Mouse (Mus musculus): Measurements from ENCODE around the gene Pik3ip1.

The Pik3ip1 gene

DNA sequence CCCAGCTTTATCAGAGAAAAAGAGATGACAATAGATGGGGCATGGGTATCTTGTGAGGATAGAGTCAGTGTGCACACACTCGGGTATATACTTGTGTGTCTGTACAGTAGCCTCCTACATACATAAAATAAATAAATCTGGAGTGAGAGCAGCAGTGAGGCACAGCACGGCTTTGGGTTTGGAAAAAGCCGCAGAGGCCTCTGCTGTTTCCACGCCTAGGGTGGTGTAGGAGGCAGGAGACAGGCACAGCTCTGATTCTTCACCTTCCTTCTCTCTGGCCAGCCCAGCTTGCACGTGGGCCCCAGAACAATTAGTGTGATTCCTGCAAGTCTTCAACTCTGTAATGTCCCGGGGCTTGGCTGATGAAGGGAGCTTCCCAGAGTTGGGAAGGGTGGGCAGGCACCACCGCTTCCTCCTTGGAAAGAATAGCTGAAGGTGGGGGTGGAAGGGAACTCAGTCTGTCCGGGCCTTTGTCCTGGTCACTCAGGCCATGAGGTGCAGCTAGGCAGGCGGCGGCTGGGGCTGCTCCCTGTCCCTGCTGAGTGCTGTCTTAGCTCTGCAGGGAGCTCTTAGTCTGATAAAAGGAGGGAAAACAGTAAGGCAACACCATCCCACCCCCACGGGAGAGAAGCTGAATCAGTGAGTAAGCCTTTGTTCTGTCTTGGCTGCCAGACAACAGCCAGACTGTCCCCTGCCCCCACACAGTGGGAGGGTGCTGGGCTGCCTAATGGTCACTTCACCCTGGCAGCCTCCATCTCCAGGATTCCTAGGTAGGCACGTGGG is 7.2 kb downstream of the Pik3ip1 start:
- DNase-seq (ENCODE audit: low spot score in 2 of 2) = no peak

DNA sequence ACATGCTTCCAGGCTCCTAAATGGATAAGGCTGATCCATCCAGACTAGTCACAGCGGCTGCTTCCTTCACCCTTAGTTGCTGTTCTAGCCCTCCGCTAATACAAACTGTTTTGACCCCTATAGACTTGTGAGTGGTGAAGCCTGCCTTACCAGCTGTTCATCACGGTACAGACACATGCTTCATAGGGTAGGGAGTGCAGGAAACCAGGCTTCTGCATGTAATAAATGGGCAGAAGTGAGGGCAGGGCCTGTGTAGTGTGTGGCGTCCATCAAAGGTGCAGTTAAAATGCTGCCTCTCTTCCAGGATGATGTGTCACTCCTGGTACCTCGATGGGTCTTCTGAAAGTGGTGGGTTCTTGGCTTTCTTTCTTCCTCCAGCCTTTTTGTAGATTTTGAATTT is 7.8 kb downstream of the Pik3ip1 start:
- no peak for DNase-seq (ENCODE audit: low spot score in 2 of 2)

DNA sequence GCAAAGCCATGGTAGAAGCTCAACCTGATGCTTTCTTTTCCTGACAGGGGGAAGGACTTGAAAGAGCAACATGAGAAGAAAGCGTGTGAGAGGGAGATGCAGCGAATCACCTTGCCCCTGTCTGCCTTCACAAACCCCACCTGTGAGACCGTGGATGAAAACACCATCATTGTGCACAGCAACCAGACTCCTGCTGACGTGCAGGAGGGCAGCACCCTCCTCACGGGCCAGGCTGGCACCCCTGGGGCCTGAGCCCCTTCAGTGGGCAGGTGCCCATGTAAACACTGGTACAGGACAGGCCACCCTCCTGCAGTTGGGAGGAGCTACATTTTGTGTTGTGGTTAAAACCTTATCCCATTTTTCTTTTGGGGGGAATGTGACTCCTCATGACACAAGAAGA is 11.3 kb downstream of the Pik3ip1 start:
- DNase-seq (ENCODE audit: low spot score in 2 of 2) = no peak

DNA sequence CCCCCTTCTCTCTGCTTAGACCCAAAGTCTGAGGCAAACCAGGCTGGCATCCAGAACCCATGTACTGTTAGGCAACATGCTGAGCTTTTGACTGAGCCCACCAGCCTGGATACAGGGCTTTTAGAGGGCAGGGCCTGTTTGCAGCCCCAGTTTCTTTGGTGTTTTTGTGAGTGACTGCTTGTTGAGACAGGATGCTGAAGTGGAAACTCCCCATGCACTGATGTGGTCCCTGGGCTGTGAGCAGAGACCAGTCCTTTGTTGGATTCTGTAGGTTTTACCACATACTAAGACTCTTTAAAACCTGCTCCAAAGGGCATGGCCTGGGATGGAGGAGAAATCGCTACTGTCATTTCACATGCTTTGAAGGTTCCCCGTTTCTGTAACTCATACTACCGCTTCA is 14.7 kb downstream of the Pik3ip1 start:
- no peak for DNase-seq (ENCODE audit: low spot score in 2 of 2)

DNA sequence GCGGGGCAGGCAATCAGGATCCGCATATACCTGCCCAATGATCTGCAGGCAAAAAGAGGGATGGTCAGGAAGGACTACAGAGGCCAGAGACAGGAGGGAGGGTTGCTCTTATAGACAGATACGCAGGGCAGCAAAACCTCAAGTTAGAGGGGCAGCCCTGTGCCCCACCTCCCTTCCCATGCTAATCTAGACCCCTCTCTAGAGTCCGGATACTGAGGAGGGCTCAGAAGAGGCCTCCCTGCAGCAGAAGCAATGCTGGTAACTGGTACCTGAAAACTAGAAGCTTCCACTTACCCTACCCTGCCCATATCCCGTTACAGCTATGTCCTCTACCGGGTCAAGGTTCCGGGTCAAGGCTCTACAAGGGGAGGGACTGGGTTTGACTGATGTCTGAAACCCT is 16.1 kb downstream of the Pik3ip1 start:
- no peak for DNase-seq (ENCODE audit: low spot score in 2 of 2)

DNA sequence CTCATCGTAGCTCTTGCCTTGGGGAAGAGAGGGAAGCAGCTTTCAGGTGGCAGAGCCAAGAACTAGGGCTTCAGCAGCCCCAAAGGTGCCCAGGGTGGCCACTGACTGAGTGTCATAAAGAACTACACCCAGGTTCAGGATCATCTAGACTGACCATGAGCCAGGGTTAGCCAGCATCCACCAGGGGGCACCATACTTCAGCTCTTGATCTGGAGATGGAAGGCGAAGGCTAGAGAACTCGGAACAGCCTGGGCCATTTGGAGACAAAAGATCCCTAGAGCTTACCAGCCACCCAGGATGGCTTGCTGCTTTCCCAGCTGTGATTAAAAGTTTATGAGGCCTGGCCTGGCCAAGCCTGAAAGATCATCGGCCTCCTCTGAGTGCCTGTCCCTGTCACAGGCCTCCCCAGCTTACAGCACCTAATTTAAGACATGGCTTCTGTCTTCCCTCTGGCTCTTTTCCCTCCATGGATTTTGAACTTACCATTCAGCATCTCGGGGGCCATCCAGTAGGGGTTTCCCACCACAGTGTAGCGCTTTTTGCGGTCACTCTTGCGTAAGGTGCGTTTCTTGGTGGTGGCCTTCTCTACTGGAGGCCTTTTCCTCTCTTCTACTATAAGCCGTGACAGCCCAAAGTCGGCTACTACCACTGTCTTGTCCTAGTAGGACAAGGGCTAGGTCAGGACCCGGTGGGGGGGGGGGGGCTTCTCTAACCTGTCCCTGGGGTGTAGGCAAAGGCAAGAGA is 17.1 kb downstream of the Pik3ip1 start:
- peak; percentile 78 to 86 for DNase-seq (ENCODE audit: low spot score in 2 of 2)

DNA sequence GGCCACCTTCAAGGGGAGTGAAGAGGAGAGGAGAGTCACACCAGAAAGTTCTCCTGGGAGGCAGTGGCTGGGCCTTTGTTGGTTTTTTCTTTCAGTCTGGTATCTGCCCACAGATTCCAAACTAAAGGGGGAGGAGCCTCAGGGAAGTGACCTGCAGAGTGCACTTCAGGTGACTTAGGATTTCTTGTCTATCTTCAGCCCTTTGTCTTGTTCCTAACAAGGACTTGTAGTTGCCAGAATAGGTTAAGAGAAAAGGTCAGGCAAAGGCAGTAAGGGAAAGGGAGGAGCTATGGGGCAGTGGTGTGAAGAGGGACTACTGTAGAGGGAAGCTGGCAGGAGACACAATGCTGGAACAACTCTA is 17.6 kb downstream of the Pik3ip1 start:
- DNase-seq (ENCODE audit: low spot score in 2 of 2) = no peak

DNA sequence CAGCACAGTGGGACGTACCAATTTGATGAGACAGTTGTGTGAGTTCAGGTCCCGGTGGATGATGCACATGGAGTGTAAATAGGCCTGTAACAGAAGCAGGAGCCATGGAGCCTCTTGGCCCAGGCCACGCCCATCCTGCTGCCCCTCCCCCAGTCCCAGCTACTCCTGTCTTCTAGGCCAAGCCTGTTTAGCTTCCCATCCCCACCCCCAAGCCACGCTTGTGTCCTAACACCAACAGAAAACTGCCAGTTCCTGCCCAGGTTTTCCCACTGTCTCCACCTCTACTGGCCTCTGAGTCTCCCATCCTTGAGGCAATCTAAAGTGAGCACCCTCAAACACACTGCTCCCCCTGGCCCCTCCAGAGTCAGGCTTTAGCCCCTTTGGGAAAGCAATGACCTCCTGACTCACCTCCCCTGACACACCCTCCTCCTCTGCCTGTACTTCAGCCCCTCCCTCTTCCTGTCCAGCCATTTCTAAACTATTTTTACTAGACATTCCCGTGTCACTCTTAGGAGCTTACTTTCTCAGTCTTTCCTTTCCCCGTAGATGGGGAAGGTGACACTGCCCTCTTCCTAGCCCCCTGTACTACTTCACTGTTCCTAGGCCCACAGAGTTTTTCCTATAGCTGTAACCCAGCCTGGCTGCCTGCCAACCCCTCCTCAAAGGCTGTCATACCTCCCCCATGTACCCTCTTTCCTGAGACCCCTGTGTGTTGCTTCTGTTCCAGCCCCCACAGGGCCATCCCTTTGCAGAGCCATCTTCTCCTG is 18.6 kb downstream of the Pik3ip1 start:
- DNase-seq (ENCODE audit: low spot score in 2 of 2) = peak in 1 of 2 experiments; percentile 59

DNA sequence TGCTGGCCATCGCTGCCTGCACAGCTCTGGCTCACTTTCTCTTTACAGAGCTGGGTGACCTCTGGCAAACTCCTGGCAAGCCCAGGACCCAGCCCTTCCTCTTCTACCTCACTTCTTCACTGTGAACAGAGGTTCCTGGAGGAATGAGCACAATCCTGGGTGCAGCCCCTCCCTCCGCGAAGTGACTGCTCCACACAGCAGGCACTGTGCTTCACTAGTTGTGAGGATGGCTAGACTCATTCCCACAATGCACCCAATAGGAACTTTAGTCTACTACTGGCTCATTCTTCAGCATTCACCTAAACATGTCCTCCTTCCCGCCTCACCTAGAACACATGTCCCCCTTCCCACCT is 19.1 kb downstream of the Pik3ip1 start:
- DNase-seq (ENCODE audit: low spot score in 2 of 2) = no peak

DNA sequence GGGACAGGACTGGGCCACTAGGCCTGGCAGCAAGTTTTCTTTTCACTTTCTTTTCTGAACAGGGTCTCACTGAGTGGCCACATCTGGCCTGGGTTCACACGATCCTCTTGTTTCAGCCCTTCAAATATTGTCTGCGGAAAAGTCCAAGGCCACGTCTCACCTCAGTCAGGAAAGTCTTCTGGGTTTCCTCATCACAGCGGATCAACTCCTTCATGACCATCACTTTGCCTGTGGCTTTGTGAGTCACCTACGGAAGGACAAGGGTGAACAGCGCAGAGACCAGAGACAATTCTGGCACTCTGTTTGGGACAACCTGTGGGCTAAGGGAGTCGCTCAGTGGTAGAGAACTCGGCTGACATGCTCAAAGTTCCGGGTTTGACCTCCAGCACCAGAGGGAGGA is 21.9 kb downstream of the Pik3ip1 start:
- no peak for DNase-seq (ENCODE audit: low spot score in 2 of 2)

DNA sequence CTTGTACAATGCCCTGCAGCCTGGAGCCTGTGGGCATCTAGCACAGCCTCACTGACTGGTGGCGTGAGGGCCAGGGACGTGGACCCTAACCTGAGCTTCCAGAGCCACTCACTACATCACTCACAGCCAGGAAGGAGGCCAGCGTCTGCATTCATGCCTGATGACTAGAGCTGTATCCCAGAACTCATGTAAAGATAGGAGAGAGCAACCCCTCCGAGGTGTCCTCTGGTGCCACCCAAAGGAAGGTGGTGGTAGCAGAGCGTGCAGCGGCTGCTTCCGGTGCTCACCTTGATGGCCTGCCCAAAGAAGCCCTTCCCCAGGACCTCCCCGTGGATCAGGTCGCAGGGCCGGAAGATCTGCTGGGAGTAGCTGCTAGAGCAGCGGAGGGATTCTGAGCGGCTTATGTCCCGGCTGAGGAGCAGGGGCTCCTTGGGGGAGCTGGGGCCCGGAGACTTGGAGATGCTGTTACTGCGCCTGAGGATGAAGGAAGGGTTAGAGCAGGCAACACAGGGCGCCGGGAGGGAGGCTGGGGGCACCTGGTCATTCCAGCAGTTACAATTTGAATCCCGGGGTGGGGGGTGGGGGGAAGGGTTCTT is 22.9 kb downstream of the Pik3ip1 start:
- DNase-seq (ENCODE audit: low spot score in 2 of 2) = no peak

DNA sequence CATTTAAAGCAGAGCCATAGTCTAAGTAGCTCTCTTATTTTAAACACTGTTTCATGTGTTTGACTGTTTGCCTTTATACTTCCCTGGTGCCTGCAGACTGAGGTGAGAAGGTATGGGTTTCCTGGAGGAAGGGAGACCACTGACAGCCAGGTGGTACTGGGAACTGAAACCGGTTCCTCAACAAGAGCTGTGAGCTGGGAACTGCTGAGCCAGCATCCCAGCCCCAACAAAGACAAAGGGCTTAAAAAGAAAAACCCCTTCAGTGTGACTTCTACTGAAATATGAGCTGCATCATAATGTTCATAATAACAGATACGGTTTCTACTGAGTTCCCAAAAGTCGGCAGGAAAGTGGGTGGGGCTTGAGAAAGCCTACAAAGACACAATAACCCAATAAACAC is 32.7 kb downstream of the Pik3ip1 start:
- no peak for DNase-seq (ENCODE audit: low spot score in 2 of 2)

DNA sequence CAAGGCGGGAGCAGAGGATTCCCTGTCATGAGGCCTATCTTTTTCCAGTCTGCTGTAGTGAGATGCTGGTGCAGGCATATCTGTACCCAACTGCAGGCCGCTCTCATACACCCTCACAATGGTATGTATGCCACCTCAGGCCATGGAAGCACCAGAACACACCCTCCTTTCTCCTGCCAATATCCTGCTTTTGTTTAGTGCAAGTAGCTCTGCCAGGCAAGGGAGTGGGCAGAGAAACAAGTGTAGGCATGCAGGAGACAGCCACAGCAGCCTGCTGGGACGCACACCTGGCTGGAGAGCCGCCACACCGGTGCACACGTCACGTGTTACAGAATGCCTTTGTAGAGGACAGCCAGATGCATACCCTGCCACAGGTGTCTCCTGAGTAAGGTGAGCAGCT is 36.2 kb downstream of the Pik3ip1 start:
- DNase-seq (ENCODE audit: low spot score in 2 of 2) = peak; percentile 48 to 49

DNA sequence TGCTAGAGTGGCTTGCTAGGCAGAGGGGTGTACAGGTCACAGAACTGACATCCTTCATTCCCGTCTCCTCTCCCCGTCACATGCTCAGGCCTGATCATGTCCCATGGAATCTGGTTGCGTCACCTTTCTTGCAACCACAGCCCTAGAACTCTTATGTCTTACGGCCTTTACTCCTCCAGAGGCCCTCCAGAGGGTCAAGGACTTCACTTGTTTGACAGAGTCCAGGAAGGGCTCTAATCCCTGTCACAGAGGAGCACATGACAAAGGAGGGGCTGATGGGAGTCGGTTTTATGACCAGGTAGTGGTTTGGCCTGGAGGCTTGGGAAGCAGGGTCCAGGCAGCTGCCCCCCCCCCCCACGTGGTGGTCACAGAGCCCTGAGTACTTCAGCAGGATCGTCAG is 38.8 kb downstream of the Pik3ip1 start:
- no peak for DNase-seq (ENCODE audit: low spot score in 2 of 2)

DNA sequence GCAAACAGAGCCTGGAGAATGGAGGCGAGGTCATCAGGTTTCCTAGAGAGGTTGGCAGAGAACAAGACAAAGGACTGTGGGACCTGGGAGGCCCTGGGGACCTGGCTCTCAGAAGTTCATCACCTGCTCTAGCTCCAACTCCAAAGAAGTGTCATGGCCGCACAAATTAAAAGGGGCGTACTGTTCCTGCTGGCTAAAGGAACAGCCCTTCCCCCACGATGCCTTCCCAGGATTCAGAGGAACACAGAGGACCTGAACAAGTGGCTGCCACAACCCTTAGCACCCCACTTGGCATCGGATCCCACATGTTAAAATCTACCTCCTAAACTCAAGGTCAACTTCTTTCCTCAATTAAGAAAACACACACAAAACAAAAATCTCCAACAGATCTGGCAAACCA is 39.2 kb downstream of the Pik3ip1 start:
- DNase-seq (ENCODE audit: low spot score in 2 of 2) = no peak

DNA sequence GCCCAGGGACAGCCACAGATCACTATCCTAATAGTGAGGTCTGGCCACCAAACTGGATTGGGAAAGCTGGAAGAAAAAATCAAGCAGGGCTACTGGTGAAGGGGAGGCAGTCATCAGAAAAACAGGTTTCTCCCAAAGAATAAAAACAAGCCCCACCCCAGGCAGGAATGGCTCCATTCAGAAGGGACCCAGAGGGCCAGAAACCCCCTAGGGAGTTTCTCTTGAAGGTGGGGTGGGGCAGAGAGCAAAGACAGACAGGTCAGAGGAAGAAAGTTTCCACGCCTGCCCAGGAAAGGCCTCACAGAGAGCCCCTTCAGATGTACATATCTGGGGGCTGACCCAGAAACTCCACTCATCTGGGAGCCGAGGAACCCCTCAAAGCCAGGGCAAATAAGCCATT is 40.0 kb downstream of the Pik3ip1 start:
- DNase-seq (ENCODE audit: low spot score in 2 of 2) = no peak

DNA sequence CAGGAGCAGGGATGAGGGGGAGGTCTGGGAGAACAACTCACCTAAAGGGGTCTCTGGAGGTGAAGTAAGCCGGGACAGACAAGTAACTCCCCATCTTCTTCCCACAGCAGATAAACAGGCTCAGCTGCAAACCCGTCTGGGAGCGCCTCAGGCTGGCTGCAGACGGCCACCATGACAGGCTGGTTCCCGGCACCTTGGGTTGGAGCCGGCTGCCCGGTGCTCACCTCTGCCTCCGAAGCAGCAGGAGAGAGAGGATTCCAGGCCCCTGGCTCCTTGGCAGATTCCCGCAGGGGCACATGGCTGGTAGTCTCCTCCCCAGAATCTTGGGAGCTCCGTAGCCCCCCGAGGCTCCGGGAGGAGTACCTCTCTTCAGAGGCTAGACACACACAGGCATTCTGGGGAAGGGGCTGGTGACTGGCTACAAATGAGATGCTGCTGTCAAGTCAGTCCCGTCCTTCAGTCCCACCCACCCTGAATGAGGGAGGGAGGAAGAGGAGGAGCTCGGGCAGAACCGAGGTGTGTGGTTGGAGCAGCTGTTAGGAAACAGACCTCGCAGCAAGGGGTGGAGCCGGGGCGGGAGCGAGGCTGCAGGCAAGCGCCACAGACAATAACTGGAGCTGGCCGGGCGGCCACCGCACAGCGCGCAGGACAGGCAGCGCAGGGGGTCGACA is 40.9 kb downstream of the Pik3ip1 start:
- peak; percentile 61 to 74 for DNase-seq (ENCODE audit: low spot score in 2 of 2)

DNA sequence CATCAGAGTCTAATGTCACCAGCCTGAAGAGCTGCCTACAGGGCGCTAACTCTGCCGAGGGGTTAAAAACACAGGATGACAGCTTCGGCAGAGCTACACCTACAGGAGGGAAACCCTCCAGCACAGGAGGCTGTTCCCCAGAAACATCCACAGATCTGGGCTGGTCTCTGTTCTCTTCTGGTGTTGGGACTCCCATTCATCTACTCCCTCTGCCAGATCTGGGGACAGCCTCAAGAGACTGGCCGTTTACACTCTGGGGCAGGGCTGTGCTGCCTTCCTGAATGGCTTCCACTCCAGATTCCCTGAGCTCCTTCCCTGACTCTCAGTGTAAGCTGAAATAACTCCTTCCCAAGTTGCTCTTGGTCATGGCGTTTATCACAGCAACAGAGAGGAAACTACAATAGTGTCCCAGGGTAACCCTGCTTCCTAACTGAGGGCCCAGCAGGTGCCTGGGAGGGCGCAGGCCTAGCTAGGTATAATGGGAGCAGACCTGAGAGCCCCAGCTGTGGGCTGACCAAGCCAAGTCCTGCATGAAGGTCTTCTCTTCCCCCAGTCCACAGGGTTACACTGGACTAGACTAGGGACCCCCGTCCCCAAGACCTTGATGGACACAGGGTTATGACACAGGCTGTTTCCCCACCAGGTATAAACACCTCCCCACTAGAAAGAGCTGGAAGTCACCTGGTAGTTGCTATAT is 41.5 kb downstream of the Pik3ip1 start:
- DNase-seq (ENCODE audit: low spot score in 2 of 2) = no peak

DNA sequence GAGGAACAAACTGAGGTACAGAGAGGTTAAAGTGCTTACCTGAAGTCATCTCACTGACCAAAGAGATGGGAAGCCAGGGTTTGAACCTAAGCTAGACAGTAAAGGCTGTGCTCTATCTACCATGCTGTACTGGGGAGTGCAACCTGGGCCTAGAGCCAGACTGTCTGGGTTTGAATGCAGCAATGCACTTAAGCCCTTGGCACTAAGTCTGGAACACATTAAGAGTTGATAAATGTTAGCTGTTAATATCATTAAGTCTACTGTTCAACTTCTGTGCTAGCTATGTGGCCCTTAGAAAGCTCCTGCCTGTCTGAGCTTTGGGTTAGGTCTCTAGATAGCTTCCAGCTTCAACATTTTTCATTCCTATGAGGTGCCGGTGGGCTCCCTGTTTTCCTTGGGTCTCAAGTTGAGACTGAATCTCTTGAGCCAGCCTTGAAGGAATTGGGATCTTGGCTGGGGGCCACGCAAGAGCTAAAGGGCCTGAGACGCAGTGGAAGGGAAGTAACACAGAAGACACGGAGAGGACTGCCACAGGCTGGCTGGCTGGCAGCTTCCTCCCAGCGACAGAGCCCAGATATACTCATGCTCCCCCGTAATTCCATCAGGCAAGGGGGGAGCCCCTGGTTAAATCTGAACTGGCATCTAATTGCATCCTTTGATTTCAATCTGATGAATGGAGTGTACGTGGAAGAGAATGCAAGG is 43.5 kb downstream of the Pik3ip1 start:
- DNase-seq (ENCODE audit: low spot score in 2 of 2) = no peak

DNA sequence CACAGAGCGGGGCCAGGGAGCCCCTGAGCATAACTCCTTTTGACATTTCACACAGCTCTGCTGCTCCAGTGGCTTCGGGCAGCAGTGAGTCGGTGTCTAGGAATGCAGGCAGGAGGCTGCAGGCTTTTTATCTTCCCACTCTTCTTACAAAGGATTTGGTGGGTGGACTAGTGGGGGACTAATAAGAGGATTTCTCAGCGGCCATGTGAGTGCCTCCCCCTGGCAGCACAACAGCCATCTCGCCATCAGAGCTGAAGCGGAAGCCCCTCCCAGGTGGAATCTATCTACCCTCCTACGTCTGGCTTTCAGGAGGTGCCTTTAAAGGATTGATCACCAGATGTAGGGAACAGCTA is 44.1 kb downstream of the Pik3ip1 start:
- DNase-seq (ENCODE audit: low spot score in 2 of 2) = no peak

DNA sequence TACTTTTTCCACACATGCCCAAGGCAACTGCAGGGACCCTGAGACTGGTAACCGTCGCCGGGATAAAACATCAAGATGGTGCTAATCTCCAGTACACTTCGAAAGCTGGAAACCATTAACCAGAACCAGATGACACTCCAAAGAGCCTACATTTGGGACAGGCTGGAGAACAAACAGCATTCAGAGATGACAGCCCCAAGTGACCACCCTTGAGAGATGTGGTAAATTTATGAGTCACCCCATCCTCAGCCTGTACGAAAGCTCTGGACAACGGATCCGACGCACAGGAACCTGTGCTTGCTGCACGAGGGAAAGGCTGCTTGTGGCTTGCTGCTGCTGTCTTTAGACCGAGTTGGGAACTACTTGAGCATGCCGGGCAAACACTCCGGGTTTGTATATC is 44.5 kb downstream of the Pik3ip1 start:
- no peak for DNase-seq (ENCODE audit: low spot score in 2 of 2)

All from urinary bladder, postnatal 36 days (tissue).